Mouse (Mus musculus) layer of hippocampus, adult 18-20 months (tissue): ENCODE measurements around the gene Olfr1438-ps1. TPM values are rescaled to one million over a fixed set of nuclear protein-coding genes. Genes with fewer than 3 reads are reported as not detected.
"Not testable (repeated sequence)": the region's sequence is repeated elsewhere in the genome, so short reads cannot be mapped to it uniquely, and the experiment has no call there.

ENCODE experiments used
- DNase-seq, 2 experiments: peaks; one replicate each; pipeline ENCODE4 v3.0.0; 2022; ENCODE audit warnings: low spot score in 2 of 2
- long read RNA-seq: library from polyadenylated mRNA; stranded (forward); transcript quantifications from one replicate; pipeline ENCODE4 v2.0.0, GENCODE M21; 2021
- total RNA-seq, 2 experiments: library from RNA; stranded (reverse); gene quantifications; 2 replicates each; pipeline ENCODE4 v1.2.3; 2021

Olfr1438-ps1 gene
- total RNA-seq, result not detected
- long read RNA-seq, result 0 reads

- DNase-seq, result no peak
These were observed at the start of gene Olfr1438-ps1 for GRCm38 (mm10) chr19:12335810-12336209. Gene Olfr1438-ps1, minus strand, starts transcription at chr19:12335910.

- DNase-seq, result peak; percentile 80 to 90
These were observed 38.8 kb upstream of the Olfr1438-ps1 start for GRCm38 (mm10) chr19:12374465-12375025.

- DNase-seq, result no peak
These were observed 37.3 kb upstream of the Olfr1438-ps1 start for GRCm38 (mm10) chr19:12373004-12373403.

GRCm38 (mm10) chr19:12325001-12325400 is 10.7 kb downstream of the Olfr1438-ps1 start, which contains the start of gene Olfr1437:
Gene Olfr1437, minus strand, starts transcription at chr19:12325101.
- no peak for DNase-seq

GRCm38 (mm10) chr19:12299030-12299429 is 36.7 kb downstream of the Olfr1438-ps1 start, which contains the start of gene Olfr1436:
Gene Olfr1436, minus strand, starts transcription at chr19:12299130.
- DNase-seq, result not testable (repeated sequence)

- peak; percentile 0 to 65 for DNase-seq
These were observed 42.7 kb downstream of the Olfr1438-ps1 start for GRCm38 (mm10) chr19:12292979-12293378.

- DNase-seq, result no peak
These were observed 56.2 kb downstream of the Olfr1438-ps1 start, which contains the start of gene Olfr1434 for GRCm38 (mm10) chr19:12279554-12279953. Gene Olfr1434, plus strand, starts transcription at chr19:12279854.

Other genes starting within 250 kb of the Olfr1438-ps1 start
- not detected for gene Olfr1426, start 243.9 kb downstream of the Olfr1438-ps1 start, total RNA-seq
- not detected for gene Olfr1427, start 232.6 kb downstream of the Olfr1438-ps1 start, total RNA-seq
- not detected for gene Olfr1428, start 220.0 kb downstream of the Olfr1438-ps1 start, total RNA-seq
- not detected for gene Olfr76, start 212.7 kb downstream of the Olfr1438-ps1 start, total RNA-seq
- not detected for gene Olfr1555-ps1, start 165.8 kb downstream of the Olfr1438-ps1 start, total RNA-seq
- not detected for gene Olfr1431, start 135.3 kb downstream of the Olfr1438-ps1 start, total RNA-seq
- gene Olfr1432, start 103.3 kb downstream of the Olfr1438-ps1 start, total RNA-seq, result not detected
- gene Olfr262, start 94.3 kb downstream of the Olfr1438-ps1 start, total RNA-seq, result not detected
- not detected for gene Olfr235, start 74.9 kb downstream of the Olfr1438-ps1 start, total RNA-seq
- gene Olfr1434, start 56.1 kb downstream of the Olfr1438-ps1 start, total RNA-seq, result not detected
- gene Olfr1436, start 36.8 kb downstream of the Olfr1438-ps1 start, total RNA-seq, result not detected
- gene Olfr1437, start 10.8 kb downstream of the Olfr1438-ps1 start, total RNA-seq, result not detected
- gene Olfr1440, start 51.4 kb upstream of the Olfr1438-ps1 start, total RNA-seq, result not detected
- gene Olfr1441, start 81.5 kb upstream of the Olfr1438-ps1 start, total RNA-seq, result not detected
- not detected for gene Pfpl, start 92.0 kb upstream of the Olfr1438-ps1 start, total RNA-seq
- 1 to 10 TPM; 7.8 to 9.4 TPM for gene Mpeg1, start 124.9 kb upstream of the Olfr1438-ps1 start, total RNA-seq
- 10 to 100 TPM; 34.6 to 35.6 TPM for gene Dtx4, start 165.5 kb upstream of the Olfr1438-ps1 start, total RNA-seq
- 1 to 10 TPM in 1 of 2 experiments, under 1 TPM in 1; 0.91 to 1.7 TPM for gene Fam111a, start 209.8 kb upstream of the Olfr1438-ps1 start, total RNA-seq